Mouse (Mus musculus) heart, postnatal 0 days (tissue): ENCODE data around the gene Comt.

Source experiments
- CTCF ChIP-seq: IDR thresholded peaks from 2 replicates; pipeline ENCODE4 v1.5.1; 2016; ENCODE audit warnings: antibody characterized with exemption, control low read depth, low read depth
- EP300 ChIP-seq: IDR thresholded peaks from 2 replicates; pipeline ENCODE4 v1.6.1; 2016; ENCODE audit warnings: antibody characterized with exemption, low read depth

- TF ChIP-seq CTCF, result no peak
- TF ChIP-seq EP300, result no peak
Observed at GRCm38 (mm10) chr16:18424364-18425045, 2.1 kb downstream of the Comt start.
